Mouse (Mus musculus): ENCODE results near the gene Megf11.

GRCm38 (mm10) chr9:64702391-64702790, 317.0 kb downstream of the Megf11 start:
- TF ChIP-seq GATA1 (IDR thresholded peaks at IDR 0.05; ENCODE audit: borderline replicate concordance, low read length) = no peak
- no peak for TF ChIP-seq FLI1 (IDR thresholded peaks at IDR 0.05; ENCODE audit: low read length)

All from megakaryocyte, embryonic 14.5 days (primary cell).